Mouse (Mus musculus) embryonic facial prominence, embryonic 11.5 days (tissue): ENCODE data around the gene Stard3. TPM values are rescaled to one million over a fixed set of nuclear protein-coding genes. Genes with fewer than 3 reads are reported as not detected.

ENCODE experiments used
- ATAC-seq: fragments of 200-750 bp; cut with Nextera tagmentation; replicated peaks from 2 replicates; pipeline ENCODE4 v1.8.0; 2017; ENCODE audit warnings: low read depth; ENCODE audit not compliant: insufficient number of reproducible peaks, low FRiP score, low TSS enrichment
- DNase-seq: peaks from one replicate; pipeline ENCODE4 v3.0.0-alpha.2; 2015; ENCODE audit warnings: low spot score
- H3K27ac ChIP-seq: fragments of 300-500 bp; sonication (generic); replicated peaks from 2 replicates; pipeline ENCODE4 v1.5.1; 2014; ENCODE audit warnings: mild to moderate bottlenecking, low read depth, low read length, control low read depth
- H3K27me3 ChIP-seq: fragments of 300-500 bp; sonication (generic); 2 replicates; pipeline ENCODE4 v1.6.1; 2014; ENCODE audit warnings: mild to moderate bottlenecking, low read length, moderate library complexity, mixed read lengths; ENCODE audit not compliant: control insufficient read depth, insufficient read depth
- H3K36me3 ChIP-seq: fragments of 300-500 bp; sonication (generic); replicated peaks from 2 replicates; pipeline ENCODE4 v1.6.1; 2014; ENCODE audit warnings: low read depth, mild to moderate bottlenecking, low read length, moderate library complexity, mixed read lengths; ENCODE audit not compliant: control insufficient read depth, insufficient read depth
- H3K4me1 ChIP-seq: fragments of 300-500 bp; sonication (generic); 2 replicates; pipeline ENCODE4 v1.6.1; 2014; ENCODE audit warnings: low read length, mixed read lengths; ENCODE audit not compliant: control insufficient read depth, insufficient read depth
- H3K4me2 ChIP-seq: fragments of 300-500 bp; sonication (generic); 2 replicates; pipeline ENCODE4 v1.6.1; 2014; ENCODE audit warnings: low read depth, mild to moderate bottlenecking, control low read depth, low read length, moderate library complexity
- H3K4me3 ChIP-seq: fragments of 300-500 bp; sonication (generic); 2 replicates; pipeline ENCODE4 v1.5.1; 2014; ENCODE audit warnings: low read depth, low read length, control low read depth
- H3K9ac ChIP-seq: fragments of 300-500 bp; sonication (generic); replicated peaks from 2 replicates; pipeline ENCODE4 v1.6.1; 2014; ENCODE audit warnings: mild to moderate bottlenecking, control low read depth, low read length
- H3K9me3 ChIP-seq: fragments of 300-500 bp; sonication (generic); replicated peaks from 2 replicates; pipeline ENCODE4 v1.6.1; 2016; ENCODE audit warnings: mild to moderate bottlenecking, low read length, inconsistent platforms, mixed read lengths; ENCODE audit not compliant: control insufficient read depth
- WGBS: fragments of 180-500 bp; shearing (Covaris S2); extraction: QIAGEN DNeasy Blood & Tissue Kit; methylation state at CpG from one replicate; pipeline ENCODE4 v1.1.7; 2014; 5-methylcytosine and 5-hydroxymethylcytosine counted together
- polyA plus RNA-seq: library from polyadenylated mRNA; unstranded; fragments of >200 nt; fragmentation: Nextera tagmentation; extraction: Ambion mirVana; gene quantifications from 2 replicates; pipeline ENCODE4 v1.2.1, GENCODE M21; 2014

Gene Stard3
- polyA plus RNA-seq, 1 experiment from 2014 or later: 31.1 TPM

- Histone ChIP-seq H3K4me3 (no peak overlapping the region), H3K9ac (no peak overlapping the region), H3K27me3 (peaks cover 68% of the 10 kb centered on the region), H3K27ac (no peak overlapping the region), H3K36me3 (no peaks in the 10 kb centered on the region), H3K4me1 (peaks cover 11% of the 10 kb centered on the region), H3K4me2 (peak overlapping the region; percentile 4; the same call in 1 of the 2 replicates), H3K9me3 (no peaks in the 10 kb centered on the region)
- 2% methylated on average over 14 of the region's 14 CpGs for WGBS
- ATAC-seq (no peak), DNase-seq (peak; percentile 84)
Observed at GRCm38 (mm10) chr11:98345253-98345652, 12.9 kb upstream of the Stard3 start.

- peaks cover 11% of the 10 kb centered on the region for H3K4me1 ChIP-seq
- ATAC-seq: no peak
- no peaks in the 10 kb centered on the region for H3K9me3 ChIP-seq
- 13% methylated on average over 9 of the region's 9 CpGs for WGBS
- H3K4me3 ChIP-seq: no peak overlapping the region
- H3K27ac ChIP-seq: no peak overlapping the region
- no peak overlapping the region for H3K4me2 ChIP-seq
- DNase-seq: no peak
- H3K9ac ChIP-seq: no peak overlapping the region
- H3K36me3 ChIP-seq: no peaks in the 10 kb centered on the region
- H3K27me3 ChIP-seq: peaks cover 70% of the 10 kb centered on the region
Observed at GRCm38 (mm10) chr11:98346168-98346567, 12.0 kb upstream of the Stard3 start.

- WGBS: 8% methylated on average over 10 of the region's 12 CpGs
- no peak overlapping the region for H3K4me3 ChIP-seq
- DNase-seq (no peak), ATAC-seq (no peak)
- H3K4me2 ChIP-seq: no peak overlapping the region
- H3K27me3 ChIP-seq: peaks cover 71% of the 10 kb centered on the region
- no peak overlapping the region for H3K27ac ChIP-seq
- peaks cover 9% of the 10 kb centered on the region for H3K4me1 ChIP-seq
- no peaks in the 10 kb centered on the region for H3K9me3 ChIP-seq
- H3K36me3 ChIP-seq: no peaks in the 10 kb centered on the region
- no peak overlapping the region for H3K9ac ChIP-seq
Observed at GRCm38 (mm10) chr11:98347385-98348082, 10.6 kb upstream of the Stard3 start.

GRCm38 (mm10) chr11:98348083-98348961 lies 9.8 kb upstream of the Stard3 start, which contains the start of gene Ppp1r1b:
Ppp1r1b (plus strand) TSS chr11:98348404.
- under 1% methylated on average over 49 of the region's 55 CpGs for WGBS
- Histone ChIP-seq H3K9ac (peak within 1 kb of the TSS; percentile 32), H3K4me2 (peak within 1 kb of the TSS; percentile 94), H3K36me3 (no peaks in the 10 kb centered on the region), H3K4me3 (peak within 1 kb of the TSS; percentile 43), H3K27ac (no peak within 1 kb of the TSS), H3K9me3 (no peaks in the 10 kb centered on the region), H3K27me3 (peaks cover 72% of the 10 kb centered on the region), H3K4me1 (peaks cover 9% of the 10 kb centered on the region)
- no peak; the same call in 1 of the 2 replicates for ATAC-seq
- peak; percentile 64 for DNase-seq

GRCm38 (mm10) chr11:98349308-98349707 lies 8.9 kb upstream of the Stard3 start:
- Histone ChIP-seq H3K9ac (no peak overlapping the region), H3K4me2 (no peak overlapping the region), H3K27ac (no peak overlapping the region), H3K36me3 (no peaks in the 10 kb centered on the region), H3K9me3 (no peaks in the 10 kb centered on the region), H3K27me3 (peaks cover 74% of the 10 kb centered on the region), H3K4me1 (peaks cover 9% of the 10 kb centered on the region), H3K4me3 (no peak overlapping the region)
- ATAC-seq (no peak), DNase-seq (no peak)
- WGBS: 3% methylated on average over 9 of the region's 9 CpGs

- WGBS: 67% methylated on average over 18 of the region's 18 CpGs
- no peaks in the 10 kb centered on the region for H3K9me3 ChIP-seq
Observed at GRCm38 (mm10) chr11:98352272-98352990, 5.7 kb upstream of the Stard3 start.

GRCm38 (mm10) chr11:98353651-98354211 lies 4.4 kb upstream of the Stard3 start:
- peaks cover 40% of the 10 kb centered on the region for H3K27me3 ChIP-seq
- no peak for DNase-seq
- no peak for ATAC-seq
- 29% methylated on average over 8 of the region's 8 CpGs for WGBS
- no peaks in the 10 kb centered on the region for H3K9me3 ChIP-seq
- H3K27ac ChIP-seq: no peak overlapping the region
- no peaks in the 10 kb centered on the region for H3K36me3 ChIP-seq
- peaks cover 3% of the 10 kb centered on the region for H3K4me1 ChIP-seq
- no peak overlapping the region for H3K9ac ChIP-seq
- no peak overlapping the region for H3K4me2 ChIP-seq
- no peak overlapping the region for H3K4me3 ChIP-seq

More at GRCm38 (mm10) chr11:98352272-98352990, 5.7 kb upstream of the Stard3 start:
- Histone ChIP-seq H3K27ac (no peak overlapping the region), H3K9ac (no peak overlapping the region), H3K4me3 (no peak overlapping the region), H3K4me1 (peaks cover 9% of the 10 kb centered on the region), H3K27me3 (peaks cover 53% of the 10 kb centered on the region), H3K36me3 (no peaks in the 10 kb centered on the region), H3K4me2 (no peak overlapping the region)
- DNase-seq (no peak), ATAC-seq (no peak)
